Mouse (Mus musculus) gastrocnemius, postnatal 4 days (tissue): ENCODE measurements around the gene Sec63. TPM values are rescaled to one million over a fixed set of nuclear protein-coding genes. Genes with fewer than 3 reads are reported as not detected.

Experiments used
- DNase-seq, 2 experiments: peaks; one replicate each; pipeline ENCODE4 v3.0.0; 2021 to 2022; ENCODE audit warnings: low spot score in 2 of 2, mixed read lengths in 2 of 2
- total RNA-seq, 2 experiments: library from RNA; stranded (reverse); gene quantifications; 2 replicates each; pipeline ENCODE4 v1.2.3; 2021

Gene Sec63
- total RNA-seq, 2 experiments from 2014 or later: 36.9 to 40.5 TPM

GRCm38 (mm10) chr10:42827155-42827554, 65.9 kb downstream of the Sec63 start:
- no peak for DNase-seq

DNA sequence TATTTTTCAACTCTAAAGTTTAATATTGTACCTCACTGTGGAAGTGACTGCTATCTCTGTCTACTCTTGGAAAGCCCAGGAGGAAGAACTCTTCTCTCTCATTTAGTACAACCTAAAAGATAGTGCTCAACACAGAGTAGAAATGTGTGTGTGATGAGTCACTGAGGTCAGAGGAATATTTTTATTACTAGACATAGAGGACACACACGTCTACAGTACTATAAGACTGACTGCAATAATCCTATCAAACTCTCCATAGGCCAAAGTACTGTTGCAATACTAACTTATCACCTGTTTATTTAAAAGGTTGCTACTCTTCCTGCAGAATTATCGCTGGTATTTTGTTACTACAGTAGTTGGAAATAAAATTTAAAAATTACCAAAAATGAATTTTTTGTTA, 68.7 kb downstream of the Sec63 start:
- no peak for DNase-seq

DNA sequence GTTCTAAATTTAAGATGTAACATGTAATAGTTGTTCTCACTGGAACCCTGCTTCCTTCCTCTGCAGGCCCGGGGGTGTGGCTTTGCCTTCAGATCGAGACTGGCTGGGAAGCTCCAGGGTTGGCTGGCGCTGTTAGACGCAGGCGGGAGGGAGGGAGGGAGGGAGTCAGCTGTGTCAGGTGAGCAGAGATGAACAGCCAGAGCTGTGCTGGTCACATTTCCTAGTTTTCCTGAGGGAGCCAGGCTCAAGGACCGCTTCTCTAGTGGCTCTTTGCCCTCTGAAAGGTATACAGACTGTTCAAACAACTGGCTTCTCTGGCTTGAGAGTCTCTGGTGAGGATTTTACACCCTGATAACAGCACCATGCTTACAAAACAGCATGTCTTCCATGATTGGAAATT, 69.1 kb downstream of the Sec63 start:
- DNase-seq: no peak

- no peak for DNase-seq
These were observed 71.4 kb downstream of the Sec63 start for GRCm38 (mm10) chr10:42832677-42833076.

- no peak for DNase-seq
These were observed 72.8 kb downstream of the Sec63 start for GRCm38 (mm10) chr10:42833871-42834727.

- no peak for DNase-seq
These were observed 76.8 kb downstream of the Sec63 start for GRCm38 (mm10) chr10:42838106-42838505.

DNA sequence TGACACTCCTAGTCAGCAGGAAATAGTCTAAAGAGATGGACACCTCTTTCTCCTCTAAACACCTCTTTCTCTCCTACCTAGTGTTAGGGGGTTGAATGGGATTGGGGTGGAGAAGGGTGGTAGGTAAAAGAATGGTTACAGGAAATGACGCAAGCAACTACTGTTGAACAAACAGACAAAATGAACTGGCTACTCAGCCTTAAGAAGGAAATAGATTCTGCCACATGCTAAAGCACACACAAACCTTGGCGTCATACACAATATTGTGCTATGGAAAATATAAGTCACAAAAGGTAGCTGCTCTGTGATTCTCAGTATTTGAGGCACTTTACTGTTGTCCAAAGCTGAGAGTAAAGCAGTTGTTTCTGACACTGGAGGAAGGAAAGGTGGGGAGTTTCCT, 77.4 kb downstream of the Sec63 start:
- no peak for DNase-seq

DNA sequence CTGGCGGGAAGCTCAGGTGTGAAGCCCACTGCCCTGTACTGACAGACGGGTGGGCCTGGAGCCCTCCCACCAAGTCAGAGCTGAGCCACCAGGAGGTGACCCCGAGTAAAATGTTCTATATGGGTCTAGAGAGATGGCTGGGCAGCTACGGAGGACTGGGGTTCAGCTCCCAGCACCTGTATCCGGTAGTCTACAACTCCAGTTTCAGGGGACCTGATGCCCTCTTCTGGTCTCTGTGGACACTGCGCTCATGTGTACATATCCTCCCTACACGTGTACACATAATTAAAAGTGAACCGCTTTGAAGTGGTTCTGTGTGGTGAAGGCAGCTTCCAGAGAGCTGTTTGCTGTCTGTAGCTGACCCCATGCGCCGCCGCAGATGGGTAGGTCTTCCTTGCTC, 78.7 kb downstream of the Sec63 start:
- DNase-seq: no peak

- no peak for DNase-seq
These were observed 80.4 kb downstream of the Sec63 start for GRCm38 (mm10) chr10:42841531-42842195.

- DNase-seq: peak; percentile 70 to 82
These were observed 81.1 kb downstream of the Sec63 start for GRCm38 (mm10) chr10:42842358-42842757.

- DNase-seq: no peak
These were observed 82.1 kb downstream of the Sec63 start for GRCm38 (mm10) chr10:42843416-42843815.

DNA sequence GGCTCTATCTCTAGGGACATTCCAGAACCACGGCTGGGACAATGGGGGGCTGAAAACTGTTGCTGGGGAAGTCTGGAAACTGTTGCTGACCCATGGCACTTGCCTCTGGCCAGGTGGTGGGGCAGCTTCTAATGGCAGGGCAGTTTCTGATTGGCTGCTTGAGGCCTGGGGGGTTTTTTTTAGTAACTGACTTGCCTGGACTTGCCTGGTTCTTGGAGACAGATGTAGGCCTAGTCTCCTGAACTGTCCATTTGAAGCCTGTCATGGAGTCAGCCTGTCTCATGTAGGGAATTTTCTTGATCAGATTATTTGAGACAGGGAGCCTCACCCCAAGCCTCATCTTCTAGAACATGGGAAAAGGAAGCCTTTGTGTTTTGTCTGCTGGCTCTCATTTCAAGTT, 84.2 kb downstream of the Sec63 start:
- DNase-seq: no peak

DNA sequence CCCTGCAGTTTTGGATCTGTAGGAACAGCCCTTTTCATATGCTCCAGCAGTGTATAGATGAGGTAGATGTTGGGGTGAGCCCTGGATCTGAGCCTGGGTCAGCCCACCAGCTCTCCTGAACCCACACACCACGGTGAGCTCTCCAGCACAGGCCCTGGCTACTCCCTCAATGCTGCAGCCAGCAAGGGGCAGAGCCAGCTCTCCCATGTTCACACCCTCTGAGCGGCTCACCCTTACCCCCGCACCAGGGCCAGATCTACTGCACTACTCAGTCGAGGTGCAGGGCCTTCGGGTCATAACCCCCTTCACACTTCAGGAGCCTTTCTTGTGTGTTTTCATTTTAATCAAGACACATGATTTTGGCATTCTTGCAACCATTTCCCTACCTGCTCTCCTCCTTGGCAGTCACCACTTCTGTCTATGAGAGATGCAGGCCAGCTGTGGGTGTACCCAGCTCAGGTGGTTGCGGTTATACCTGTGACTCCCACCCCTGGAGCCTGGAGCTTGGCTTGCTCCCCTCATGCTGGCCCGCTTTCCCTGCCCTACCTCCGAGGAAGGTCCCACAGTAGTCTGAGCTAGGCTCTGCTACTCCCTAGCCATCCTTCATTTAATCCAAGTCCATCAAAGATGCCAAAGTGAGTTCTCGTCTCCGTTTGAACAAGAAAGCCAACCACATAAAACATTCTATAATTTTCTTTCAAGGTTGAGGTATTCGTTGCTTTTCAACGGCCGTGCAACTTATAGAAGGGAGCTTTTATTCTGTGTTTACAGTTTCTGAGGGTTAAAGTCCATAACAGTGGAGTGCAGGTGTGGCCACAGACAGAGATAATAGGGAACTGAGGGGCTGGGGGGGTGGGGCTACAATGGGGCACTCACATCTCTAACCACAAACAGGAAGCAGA, 87.1 kb downstream of the Sec63 start:
- DNase-seq: no peak

DNA sequence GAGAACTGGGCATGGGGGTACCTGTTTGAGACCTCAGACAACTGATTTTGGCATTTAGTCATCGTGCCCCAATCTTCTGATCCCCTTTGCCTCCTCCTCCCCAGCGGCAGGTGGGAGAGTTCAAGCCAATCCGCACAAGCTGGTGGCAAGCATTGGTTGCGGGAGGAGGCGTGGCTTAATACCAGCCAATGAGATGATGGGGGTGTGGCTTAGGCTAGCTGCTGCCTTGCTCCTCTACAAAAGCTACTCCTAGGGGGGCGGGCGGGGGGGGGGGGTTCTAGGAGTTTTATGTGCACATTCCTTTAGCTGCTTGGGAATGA, 87.7 kb downstream of the Sec63 start:
- DNase-seq: no peak

- no peak for DNase-seq
These were observed 93.5 kb downstream of the Sec63 start for GRCm38 (mm10) chr10:42854838-42855237.

- no peak for DNase-seq
These were observed 94.0 kb downstream of the Sec63 start for GRCm38 (mm10) chr10:42855250-42855649.

GRCm38 (mm10) chr10:42856574-42856973, 95.3 kb downstream of the Sec63 start:
- DNase-seq: no peak

- no peak for DNase-seq
These were observed 95.7 kb downstream of the Sec63 start for GRCm38 (mm10) chr10:42857021-42857420.

GRCm38 (mm10) chr10:42859781-42860158, 98.5 kb downstream of the Sec63 start:
- no peak for DNase-seq

- peak in 1 of 2 experiments; percentile 15 for DNase-seq
These were observed 99.0 kb downstream of the Sec63 start, which contains the start of gene Scml4 for GRCm38 (mm10) chr10:42860159-42860911. Scml4 (plus strand) TSS chr10:42860370.

GRCm38 (mm10) chr10:42861446-42861845, 100.2 kb downstream of the Sec63 start:
- DNase-seq: no peak
